Mouse (Mus musculus): ENCODE data around the gene Bicdl1. TPM values are rescaled to one million over a fixed set of nuclear protein-coding genes. Genes with fewer than 3 reads are reported as not detected.
A peak's percentile ranks its signal among the peaks of the same experiment; 100 is the strongest.

Bicdl1 gene
- total RNA-seq, 2 experiments from 2014 or later = 6.1 to 6.7 TPM

GRCm38 (mm10) chr5:115622686-115623085 is 108.7 kb downstream of the Bicdl1 start:
- DNase-seq = no peak

- DNase-seq = no peak
Measured at GRCm38 (mm10) chr5:115619690-115620089, 111.7 kb downstream of the Bicdl1 start.

- peak; percentile 82 for DNase-seq
Measured at GRCm38 (mm10) chr5:115614948-115615347, 116.5 kb downstream of the Bicdl1 start.

- DNase-seq = no peak
Measured at GRCm38 (mm10) chr5:115613332-115613731, 118.1 kb downstream of the Bicdl1 start.

GRCm38 (mm10) chr5:115611566-115611965 is 119.9 kb downstream of the Bicdl1 start:
- DNase-seq = no peak

GRCm38 (mm10) chr5:115603561-115603960 is 127.9 kb downstream of the Bicdl1 start:
- no peak for DNase-seq

Small RNA genes within 50 kb of the gene (microRNA-seq; reads per million reads assigned to microRNA genes)
- gene Mir7030 = 0 to 0.20 reads per million in 2 experiments

Other genes with a start within 250 kb of the Bicdl1 start
- 10 to 100 TPM; 10.5 to 12.7 TPM for gene Sirt4, start 246.9 kb downstream of the Bicdl1 start, total RNA-seq (2021)
- gene Pxn, start 224.9 kb downstream of the Bicdl1 start, total RNA-seq (2021) = 10 to 100 TPM; 62.9 to 66.0 TPM
- gene Rplp0, start 172.2 kb downstream of the Bicdl1 start, total RNA-seq (2021) = 100 to 1,000 TPM; 852 to 919 TPM
- 10 to 100 TPM; 52.7 to 56.7 TPM for gene Gcn1l1, start 166.4 kb downstream of the Bicdl1 start, total RNA-seq (2021)
- gene Rab35, start 99.7 kb downstream of the Bicdl1 start, total RNA-seq (2021) = 10 to 100 TPM; 56.8 to 58.2 TPM
- gene Cit, start 113.7 kb upstream of the Bicdl1 start, total RNA-seq (2021) = 10 to 100 TPM; 22.7 to 25.4 TPM